Mouse (Mus musculus) CH12F3 (cell line): ENCODE results near the gene Tut1.
"Not testable (repeated sequence)": the region's sequence is repeated elsewhere in the genome, so short reads cannot be mapped to it uniquely, and the experiment has no call there.

ENCODE experiments used
- in situ Hi-C: fragments of 300-500 bp; cut with MboI; formaldehyde crosslinking; loops from 2 replicates; pipeline ENCODE4 v1.14.3; 2020; ENCODE audit warnings: low sequenced_read_pairs

Gene Tut1

GRCm38 (mm10) chr19:8942276-8942964 lies 11.2 kb upstream of the Tut1 start:
- in situ Hi-C loops: no loop called here

- in situ Hi-C loops: no loop called here
Measured at GRCm38 (mm10) chr19:8943047-8943446, 10.6 kb upstream of the Tut1 start.

- in situ Hi-C loops: no loop called here
Measured at GRCm38 (mm10) chr19:8944062-8944461, 9.6 kb upstream of the Tut1 start.

- in situ Hi-C loops: no loop called here
Measured at GRCm38 (mm10) chr19:8944750-8945149, 8.9 kb upstream of the Tut1 start.

- in situ Hi-C loops: no loop called here
Measured at GRCm38 (mm10) chr19:8945251-8945650, 8.4 kb upstream of the Tut1 start.

GRCm38 (mm10) chr19:8946929-8947328 lies 6.7 kb upstream of the Tut1 start:
- in situ Hi-C loops: no loop called here

GRCm38 (mm10) chr19:8950190-8950589 lies 3.5 kb upstream of the Tut1 start:
- in situ Hi-C loops: no loop called here

- in situ Hi-C loops: no loop called here
Measured at GRCm38 (mm10) chr19:8952241-8952640, 1.4 kb upstream of the Tut1 start.

GRCm38 (mm10) chr19:8954171-8954570 lies 524 bp downstream of the Tut1 start:
- in situ Hi-C loops: no loop called here

GRCm38 (mm10) chr19:8962256-8962655 lies 8.6 kb downstream of the Tut1 start:
- in situ Hi-C loops: no loop called here

GRCm38 (mm10) chr19:8965075-8965474 lies 11.4 kb downstream of the Tut1 start:
- in situ Hi-C loops: no loop called here

- in situ Hi-C loops: no loop called here
Measured at GRCm38 (mm10) chr19:8965771-8966170, 12.1 kb downstream of the Tut1 start.

GRCm38 (mm10) chr19:8966198-8966589 lies 12.5 kb downstream of the Tut1 start:
- in situ Hi-C loops: no loop called here

GRCm38 (mm10) chr19:8966590-8967372 lies 13.1 kb downstream of the Tut1 start, which contains the start of gene Eef1g:
Gene Eef1g, plus strand, starts transcription at chr19:8967041.
- in situ Hi-C loops: no loop called here

- in situ Hi-C loops: no loop called here
Measured at GRCm38 (mm10) chr19:8967373-8967743, 13.7 kb downstream of the Tut1 start.

- in situ Hi-C loops: no loop called here
Measured at GRCm38 (mm10) chr19:8967893-8968292, 14.2 kb downstream of the Tut1 start.

GRCm38 (mm10) chr19:8972491-8972890 lies 18.8 kb downstream of the Tut1 start:
- in situ Hi-C loops: not testable (repeated sequence)

- in situ Hi-C loops: no loop called here
Measured at GRCm38 (mm10) chr19:8974638-8975037, 21.0 kb downstream of the Tut1 start.

- in situ Hi-C loops: no loop called here
Measured at GRCm38 (mm10) chr19:8975491-8975890, 21.8 kb downstream of the Tut1 start.

- in situ Hi-C loops: no loop called here
Measured at GRCm38 (mm10) chr19:8976535-8976934, 22.9 kb downstream of the Tut1 start.

- in situ Hi-C loops: no loop called here
Measured at GRCm38 (mm10) chr19:8980771-8981170, 27.1 kb downstream of the Tut1 start.

- in situ Hi-C loops: no loop called here
Measured at GRCm38 (mm10) chr19:8981450-8982168, 28.0 kb downstream of the Tut1 start.
